Mouse (Mus musculus) hindbrain, embryonic 15.5 days (tissue): ENCODE measurements around the gene Xlr5a. TPM values are rescaled to one million over a fixed set of nuclear protein-coding genes. Genes with fewer than 3 reads are reported as not detected.
"Not testable (repeated sequence)": the region's sequence is repeated elsewhere in the genome, so short reads cannot be mapped to it uniquely, and the experiment has no call there.

Source experiments
- ATAC-seq: fragments of 200-750 bp; cut with Nextera tagmentation; 2 replicates; pipeline ENCODE4 v1.8.0; 2017; ENCODE audit warnings: low read depth, moderate number of reproducible peaks, moderate TSS enrichment; ENCODE audit not compliant: low FRiP score
- H3K27ac ChIP-seq: fragments of 300-500 bp; sonication (generic); replicated peaks from 2 replicates; pipeline ENCODE4 v1.5.1; 2015; ENCODE audit warnings: mild to moderate bottlenecking, inconsistent platforms
- H3K27me3 ChIP-seq: fragments of 300-500 bp; sonication (generic); 2 replicates; pipeline ENCODE4 v1.6.1; 2015; ENCODE audit warnings: control low read depth, inconsistent platforms
- H3K36me3 ChIP-seq: fragments of 300-500 bp; sonication (generic); 2 replicates; pipeline ENCODE4 v1.6.1; 2015; ENCODE audit warnings: control low read depth, inconsistent platforms
- H3K4me1 ChIP-seq: fragments of 300-500 bp; sonication (generic); replicated peaks from 2 replicates; pipeline ENCODE4 v1.6.1; 2015; ENCODE audit warnings: control low read depth, inconsistent platforms
- H3K4me2 ChIP-seq: fragments of 300-500 bp; sonication (generic); 2 replicates; pipeline ENCODE4 v1.6.1; 2015; ENCODE audit warnings: moderate library complexity, mild to moderate bottlenecking, inconsistent platforms
- H3K4me3 ChIP-seq: fragments of 300-500 bp; sonication (generic); 2 replicates; pipeline ENCODE4 v1.5.1; 2015; ENCODE audit warnings: mild to moderate bottlenecking, inconsistent platforms
- H3K9ac ChIP-seq: fragments of 300-500 bp; sonication (generic); 2 replicates; pipeline ENCODE4 v1.6.1; 2015; ENCODE audit warnings: inconsistent platforms
- H3K9me3 ChIP-seq: fragments of 300-500 bp; sonication (generic); 2 replicates; pipeline ENCODE4 v1.6.1; 2016; ENCODE audit warnings: control low read depth, inconsistent platforms
- WGBS: fragments of 180-500 bp; shearing (Covaris S2); methylation state at CpG from one replicate; pipeline ENCODE4 v1.1.7; 2015; 5-methylcytosine and 5-hydroxymethylcytosine counted together
- polyA plus RNA-seq: library from polyadenylated mRNA; unstranded; fragments of >200 nt; fragmentation: Nextera tagmentation; extraction: Ambion mirVana; gene quantifications from 2 replicates; pipeline ENCODE4 v1.2.1, GENCODE M21; 2015

The Xlr5a gene
- polyA plus RNA-seq, 1 experiment from 2014 or later, result 0.19 TPM

DNA sequence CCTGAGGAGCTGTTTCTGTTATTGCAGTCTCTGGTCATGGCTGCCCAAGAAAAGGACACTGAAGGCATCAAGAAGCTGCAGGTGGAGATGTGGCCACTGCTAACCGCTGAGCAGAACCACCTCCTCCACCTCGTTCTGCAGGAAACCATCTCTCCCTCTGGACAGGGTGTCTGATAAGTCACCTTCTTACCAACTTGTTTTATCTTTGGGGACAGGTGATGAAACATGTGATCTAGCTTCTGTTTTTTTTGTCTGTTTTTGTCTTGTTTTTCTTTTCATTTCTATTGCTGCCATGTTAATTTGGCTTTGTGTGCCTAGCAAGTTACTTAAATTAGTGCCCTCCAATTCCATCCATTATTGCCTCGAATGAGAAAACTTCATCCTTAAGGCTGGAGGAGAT lies 63.5 kb downstream of the Xlr5a start:
- peak overlapping the region; percentile 66 for H3K4me3 ChIP-seq
- H3K27ac ChIP-seq, result peak overlapping the region; percentile 95
- peak overlapping the region; percentile 66 for H3K9ac ChIP-seq
- no peaks in the 10 kb centered on the region for H3K27me3 ChIP-seq
- H3K4me1 ChIP-seq, result 0 out of 2 replicates have a peak, but pooled peaks cover 6% of the 10 kb centered on the region
- no peaks in the 10 kb centered on the region for H3K9me3 ChIP-seq
- no peak for ATAC-seq
- 37% methylated on average over 3 of the region's 3 CpGs for WGBS
- peak overlapping the region; percentile 63 for H3K4me2 ChIP-seq
- no peaks in the 10 kb centered on the region for H3K36me3 ChIP-seq

GRCm38 (mm10) chrX:73228606-73229214 lies 64.1 kb downstream of the Xlr5a start:
- peak overlapping the region; percentile 66 for H3K9ac ChIP-seq
- peak overlapping the region; percentile 66 for H3K4me3 ChIP-seq
- peak overlapping the region; percentile 95 for H3K27ac ChIP-seq
- ATAC-seq, result peak; percentile 76
- H3K9me3 ChIP-seq, result no peaks in the 10 kb centered on the region
- H3K4me2 ChIP-seq, result peak overlapping the region; percentile 63
- H3K27me3 ChIP-seq, result no peaks in the 10 kb centered on the region
- 24% methylated on average over 51 of the region's 51 CpGs for WGBS
- 0 out of 2 replicates have a peak, but pooled peaks cover 6% of the 10 kb centered on the region for H3K4me1 ChIP-seq
- no peaks in the 10 kb centered on the region for H3K36me3 ChIP-seq

- Histone ChIP-seq H3K4me2 (peak within 1 kb of the TSS; percentile 63), H3K36me3 (no peaks in the 10 kb centered on the region), H3K9me3 (no peaks in the 10 kb centered on the region), H3K9ac (peak within 1 kb of the TSS; percentile 66), H3K27ac (peak within 1 kb of the TSS; percentile 95), H3K4me1 (0 out of 2 replicates have a peak, but pooled peaks cover 6% of the 10 kb centered on the region), H3K4me3 (peak within 1 kb of the TSS; percentile 66), H3K27me3 (no peaks in the 10 kb centered on the region)
- WGBS, result 26% methylated on average over 38 of the region's 39 CpGs
- ATAC-seq, result peak; percentile 98
Measured at GRCm38 (mm10) chrX:73227914-73228605, 64.7 kb downstream of the Xlr5a start, which contains the start of gene F8a. Gene F8a, plus strand, starts transcription at chrX:73228291.

DNA sequence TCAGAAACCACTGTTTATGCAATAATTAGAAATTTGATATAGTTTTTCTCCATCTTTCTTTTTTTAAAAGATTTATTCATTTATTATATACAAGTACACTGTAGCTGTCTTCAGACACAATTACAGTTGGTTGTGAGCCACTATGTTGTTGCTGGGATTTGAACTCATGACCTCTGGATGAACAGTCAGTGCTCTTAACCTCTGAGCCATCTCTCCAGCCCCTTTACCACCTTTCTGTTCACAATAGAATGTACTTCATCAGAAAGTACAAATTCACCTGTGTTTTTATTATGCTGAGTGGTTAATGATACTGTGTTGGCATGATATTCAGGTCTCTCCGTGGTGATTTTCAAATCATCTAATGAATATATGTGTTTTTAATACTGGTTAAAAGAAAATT lies 67.4 kb downstream of the Xlr5a start:
- Histone ChIP-seq H3K4me1 (0 out of 2 replicates have a peak, but pooled peaks cover under 1% of the 10 kb centered on the region), H3K4me3 (no peak overlapping the region), H3K9me3 (no peaks in the 10 kb centered on the region), H3K9ac (no peak overlapping the region), H3K27me3 (no peaks in the 10 kb centered on the region), H3K27ac (no peak overlapping the region), H3K36me3 (no peaks in the 10 kb centered on the region), H3K4me2 (no peak overlapping the region)
- ATAC-seq, result no peak
- WGBS, result 42% methylated on average over 1 of the region's 1 CpGs

- ATAC-seq, H3K9me3 ChIP-seq, H3K4me1 ChIP-seq, H3K27ac ChIP-seq, H3K9ac ChIP-seq, H3K27me3 ChIP-seq, H3K4me2 ChIP-seq, H3K36me3 ChIP-seq, H3K4me3 ChIP-seq: not testable (repeated sequence)
- WGBS, result 81% methylated on average over 15 of the region's 19 CpGs
Measured at GRCm38 (mm10) chrX:73213819-73214564, 78.8 kb downstream of the Xlr5a start, which contains the start of gene Xlr4b. Gene Xlr4b, plus strand, starts transcription at chrX:73214333.

GRCm38 (mm10) chrX:73191934-73192333 lies 100.8 kb downstream of the Xlr5a start, which contains the start of gene Xlr3b:
Gene Xlr3b, plus strand, starts transcription at chrX:73192207.
- not testable (repeated sequence) for H3K4me1 ChIP-seq, H3K4me3 ChIP-seq, H3K4me2 ChIP-seq, H3K9me3 ChIP-seq, H3K9ac ChIP-seq, H3K27ac ChIP-seq, H3K27me3 ChIP-seq, H3K36me3 ChIP-seq
- 80% methylated on average over 12 of the region's 12 CpGs for WGBS
- ATAC-seq, result peak; percentile 61; the same call in 1 of the 2 replicates

GRCm38 (mm10) chrX:73176889-73177288 lies 115.9 kb downstream of the Xlr5a start, which contains the start of gene Spin2d:
Gene Spin2d, minus strand, starts transcription at chrX:73176989.
- 90% methylated on average over 6 of the region's 15 CpGs for WGBS
- H3K9ac ChIP-seq, H3K4me1 ChIP-seq, H3K9me3 ChIP-seq, H3K27me3 ChIP-seq, H3K36me3 ChIP-seq, H3K27ac ChIP-seq, ATAC-seq, H3K4me3 ChIP-seq, H3K4me2 ChIP-seq: not testable (repeated sequence)

GRCm38 (mm10) chrX:73149350-73149749 lies 143.4 kb downstream of the Xlr5a start, which contains the start of gene DXBay18:
Gene DXBay18, minus strand, starts transcription at chrX:73149450.
- not testable (repeated sequence) for ATAC-seq, H3K4me3 ChIP-seq, H3K9ac ChIP-seq, H3K4me1 ChIP-seq, H3K27me3 ChIP-seq, H3K27ac ChIP-seq, H3K4me2 ChIP-seq, H3K9me3 ChIP-seq, H3K36me3 ChIP-seq
- no CpG with 5 or more reads among the region's 7 CpGs for WGBS

GRCm38 (mm10) chrX:73148496-73148895 lies 144.3 kb downstream of the Xlr5a start, which contains the start of gene Xlr5b:
Gene Xlr5b, plus strand, starts transcription at chrX:73148796.
- not testable (repeated sequence) for H3K9ac ChIP-seq, ATAC-seq

GRCm38 (mm10) chrX:73143218-73143618 lies 149.6 kb downstream of the Xlr5a start:
- not testable (repeated sequence) for H3K4me3 ChIP-seq, H3K4me1 ChIP-seq, H3K9ac ChIP-seq, H3K36me3 ChIP-seq, H3K9me3 ChIP-seq, H3K27me3 ChIP-seq, H3K27ac ChIP-seq, H3K4me2 ChIP-seq
- WGBS, result no CpG with 5 or more reads among the region's 7 CpGs
- ATAC-seq, result peak; percentile 87

More at GRCm38 (mm10) chrX:73148496-73148895, 144.3 kb downstream of the Xlr5a start, which contains the start of gene Xlr5b:
- not testable (repeated sequence) for H3K4me3 ChIP-seq, H3K4me2 ChIP-seq, H3K27ac ChIP-seq, H3K36me3 ChIP-seq, H3K4me1 ChIP-seq, H3K27me3 ChIP-seq, H3K9me3 ChIP-seq
- no CpG with 5 or more reads among the region's 20 CpGs for WGBS

DNA sequence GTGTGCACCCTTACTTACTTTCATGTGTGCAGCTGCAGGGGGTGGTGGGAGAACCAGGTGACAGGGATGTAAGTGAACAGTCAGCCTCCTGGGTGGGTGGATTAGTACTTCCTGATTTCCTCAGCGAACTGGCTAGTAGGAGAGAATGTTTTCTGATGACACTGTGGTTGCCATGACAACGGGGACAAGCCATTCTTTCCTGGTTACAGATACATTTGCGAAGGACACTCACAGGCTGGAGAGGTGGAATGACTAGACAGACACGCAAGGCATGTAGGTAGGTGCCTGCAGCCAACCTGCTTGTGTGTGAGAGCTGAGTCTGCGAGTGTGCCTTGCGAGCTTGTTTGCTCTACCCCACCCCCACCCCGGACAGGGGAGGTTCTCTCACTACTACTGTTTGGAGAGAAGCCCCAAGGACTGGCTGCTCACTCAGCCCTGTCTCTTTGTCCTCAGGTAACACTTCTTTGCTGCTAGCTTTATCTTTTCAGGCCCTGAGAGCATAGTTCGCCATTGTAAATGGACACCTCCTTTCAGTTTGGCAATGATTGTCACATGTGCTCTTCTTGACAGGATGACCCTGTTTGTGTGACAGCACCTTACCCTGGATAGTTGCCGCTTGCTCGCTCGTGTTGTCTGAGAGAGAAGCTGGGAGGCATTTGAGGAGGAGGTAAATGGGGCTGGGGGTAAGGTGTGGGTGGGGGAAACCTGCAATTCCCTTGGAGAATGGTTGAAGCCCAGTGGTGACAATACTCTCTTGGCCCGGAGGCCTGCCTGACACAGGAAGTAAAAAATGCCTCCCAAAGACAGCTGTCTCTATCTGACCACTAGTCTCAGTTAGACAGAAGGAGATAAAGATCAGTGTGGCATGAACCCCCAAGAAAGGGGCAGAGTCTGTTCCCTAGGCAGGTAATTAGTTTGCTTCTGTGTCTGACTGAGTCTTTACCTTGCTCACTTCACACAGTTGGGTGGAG lies 169.6 kb downstream of the Xlr5a start:
- H3K4me2 ChIP-seq, H3K4me1 ChIP-seq, H3K27me3 ChIP-seq, H3K9ac ChIP-seq, H3K9me3 ChIP-seq, H3K36me3 ChIP-seq, H3K4me3 ChIP-seq, H3K27ac ChIP-seq: not testable (repeated sequence)
- ATAC-seq, result peak; percentile 87
- WGBS, result no CpG with 5 or more reads among the region's 12 CpGs
